8 mouse cellular contexts compared by ENCODE assay signal in genomic region chr15:88827991-88828799, GRCm38 (mm10). TPM values are rescaled to one million over a fixed set of nuclear protein-coding genes. Genes with fewer than 3 reads are reported as not detected.
DNase-seq lines count a peak whose midpoint lies in the region; ATAC-seq and TF ChIP-seq lines count a peak whose summit lies in the region.

No protein-coding gene starts in this region.

- TF ChIP-seq EP300 in ES-Bruce4 (IDR thresholded peaks at IDR 0.05; ENCODE audit: insufficient read depth, low read depth, low read length): peak; percentile 38; the same call in 1 of the 2 replicates

- ATAC-seq in heart, embryonic 16.5 days (replicated peaks; ENCODE audit: extremely low read depth, insufficient read depth, low FRiP score): peak; percentile 16
- ATAC-seq in kidney, postnatal 0 days (replicated peaks; ENCODE audit: low FRiP score, low read depth): no peak; the same call in 1 of the 2 replicates

- H3K9me3 ChIP-seq in ES-Bruce4 (replicated peaks; ENCODE audit: control insufficient read depth, insufficient read depth, low read length, poor library complexity, severe bottlenecking): no peaks in the 10 kb centered on the region
- no peaks in the 10 kb centered on the region for H3K9me3 ChIP-seq in heart, embryonic 16.5 days (replicated peaks; ENCODE audit: control insufficient read depth, low read length)
- H3K9me3 ChIP-seq in kidney, postnatal 0 days (replicated peaks; ENCODE audit: low read length): no peaks in the 10 kb centered on the region

- TF ChIP-seq POLR2A in ES-Bruce4 (IDR thresholded peaks at IDR 0.05; ENCODE audit: insufficient read depth, low read length): no peak
- no peak for TF ChIP-seq POLR2A in bone marrow, adult 2 months (IDR thresholded peaks at IDR 0.05; ENCODE audit: borderline replicate concordance, control insufficient read depth, low read depth, low read length)

- H3K4me1 ChIP-seq in ES-Bruce4 (ENCODE audit: control insufficient read depth, insufficient read depth, low read length): peaks cover 2% of the 10 kb centered on the region
- no peaks in the 10 kb centered on the region for H3K4me1 ChIP-seq in bone marrow, adult 2 months (ENCODE audit: control insufficient read depth, insufficient read depth, low read length)
- peaks cover 29% of the 10 kb centered on the region for H3K4me1 ChIP-seq in heart, embryonic 16.5 days (ENCODE audit: control insufficient read depth, insufficient read depth, low read length)
- H3K4me1 ChIP-seq in kidney, postnatal 0 days (replicated peaks; ENCODE audit: insufficient read depth, low read length): no peaks in the 10 kb centered on the region; the same call in none of the 2 replicates

- H3K27ac ChIP-seq in ES-Bruce4 (ENCODE audit: insufficient read depth, low read length): no peak overlapping the region
- H3K27ac ChIP-seq in bone marrow, adult 2 months (ENCODE audit: control insufficient read depth, insufficient read depth, low read depth, low read length, poor library complexity): no peak overlapping the region
- no peak overlapping the region for H3K27ac ChIP-seq in heart, embryonic 16.5 days (ENCODE audit: low read length)
- no peak overlapping the region for H3K27ac ChIP-seq in kidney, postnatal 0 days

- H3K27me3 ChIP-seq in ES-Bruce4 (ENCODE audit: control insufficient read depth, insufficient read depth, low read length, poor library complexity, severe bottlenecking): no peaks in the 10 kb centered on the region
- H3K27me3 ChIP-seq in heart, embryonic 16.5 days (ENCODE audit: control insufficient read depth, insufficient read depth, low read length): no peaks in the 10 kb centered on the region
- no peaks in the 10 kb centered on the region for H3K27me3 ChIP-seq in kidney, postnatal 0 days (ENCODE audit: insufficient read depth, low read length)

- no peak overlapping the region for H3K4me3 ChIP-seq in ES-Bruce4 (ENCODE audit: low read depth, low read length)
- no peak overlapping the region for H3K4me3 ChIP-seq in bone marrow, adult 2 months (replicated peaks; ENCODE audit: control insufficient read depth, low read depth, low read length)
- no peak overlapping the region for H3K4me3 ChIP-seq in heart, embryonic 16.5 days (ENCODE audit: low read length)
- no peak overlapping the region for H3K4me3 ChIP-seq in kidney, postnatal 0 days (replicated peaks; ENCODE audit: low read depth, low read length)

- H3K9ac ChIP-seq in ES-Bruce4 (ENCODE audit: low read depth, poor library complexity, severe bottlenecking): no peak overlapping the region
- H3K9ac ChIP-seq in heart, embryonic 16.5 days (ENCODE audit: low read length): no peak overlapping the region
- no peak overlapping the region for H3K9ac ChIP-seq in kidney, postnatal 0 days (ENCODE audit: low read depth, low read length)

- peak; percentile 79 for TF ChIP-seq CTCF in ES-Bruce4 (IDR thresholded peaks at IDR 0.05; ENCODE audit: low read depth, low read length)
- TF ChIP-seq CTCF in bone marrow, adult 2 months (IDR thresholded peaks at IDR 0.05; ENCODE audit: control insufficient read depth, insufficient read depth, low read length): peak; percentile 76
- peak; percentile 55; the same call in 1 of the 2 replicates for TF ChIP-seq CTCF in kidney, postnatal 0 days (IDR thresholded peaks at IDR 0.05; ENCODE audit: low read depth)

- peak; percentile 45 for DNase-seq in fibroblast of lung, adult 2 months (ENCODE audit: low read depth)
- peak; percentile 64 for DNase-seq in kidney, postnatal 0 days (ENCODE audit: low spot score)
- DNase-seq in lung, postnatal 10 days: peak; percentile 79
- DNase-seq in right cerebral cortex, adult 2 months (ENCODE audit: low spot score in 2 of 2): peak; percentile 38 to 49
- peak; percentile 56 for DNase-seq in urinary bladder, postnatal 25 days (ENCODE audit: low spot score)

- H3K4me2 ChIP-seq in heart, embryonic 16.5 days (ENCODE audit: low read depth, low read length): no peak overlapping the region
- H3K4me2 ChIP-seq in kidney, postnatal 0 days (ENCODE audit: low read length): no peak overlapping the region

- WGBS in bone marrow, adult 2 months: 37% methylated on average over 9 of the region's 9 CpGs
- 24% methylated on average over 9 of the region's 9 CpGs for WGBS in heart, embryonic 16.5 days
- WGBS in kidney, postnatal 0 days: 16% methylated on average over 9 of the region's 9 CpGs

- peaks cover 4% of the 10 kb centered on the region; the same call in 1 of the 2 replicates for H3K36me3 ChIP-seq in ES-Bruce4 (ENCODE audit: control insufficient read depth, insufficient read depth, low read length, poor library complexity, severe bottlenecking)
- peaks cover 27% of the 10 kb centered on the region for H3K36me3 ChIP-seq in heart, embryonic 16.5 days (ENCODE audit: control insufficient read depth, insufficient read depth)
- peaks cover 25% of the 10 kb centered on the region; the same call in 1 of the 2 replicates for H3K36me3 ChIP-seq in kidney, postnatal 0 days (ENCODE audit: insufficient read depth, low read length)

RNA-seq across cellular contexts. Expression of gene Creld2, which starts 8.7 kb away (rescaled TPM):
- 39.2 and 40.2 TPM in 2 replicates for polyA plus RNA-seq in ES-Bruce4 (2011; ENCODE audit: insufficient read depth, insufficient read length, low read depth, missing spikeins)
- polyA plus RNA-seq in bone marrow, adult 2 months (2011; ENCODE audit: insufficient read depth, insufficient read length, low replicate concordance, missing spikeins): 13.8 and 29.7 TPM in 2 replicates
- polyA plus RNA-seq in heart, embryonic 16.5 days (2015; fragmentation: Nextera tagmentation; extraction: Ambion mirVana): 57.1 and 61.9 TPM in 2 replicates
- polyA plus RNA-seq in kidney, postnatal 0 days (2015; fragmentation: Nextera tagmentation; extraction: Ambion mirVana): 79.0 and 89.8 TPM in 2 replicates

RNA-seq across cellular contexts. Expression of gene Alg12, which starts 9.1 kb away (rescaled TPM):
- 10.0 and 13.2 TPM in 2 replicates for polyA plus RNA-seq in ES-Bruce4 (2011; ENCODE audit: insufficient read depth, insufficient read length, low read depth, missing spikeins)
- polyA plus RNA-seq in bone marrow, adult 2 months (2011; ENCODE audit: insufficient read depth, insufficient read length, low replicate concordance, missing spikeins): 3.8 and 6.3 TPM in 2 replicates
- 10.1 and 11.1 TPM in 2 replicates for polyA plus RNA-seq in heart, embryonic 16.5 days (2015; fragmentation: Nextera tagmentation; extraction: Ambion mirVana)
- 9.8 and 11.2 TPM in 2 replicates for polyA plus RNA-seq in kidney, postnatal 0 days (2015; fragmentation: Nextera tagmentation; extraction: Ambion mirVana)

RNA-seq across cellular contexts. Expression of gene Pim3, which starts 33.8 kb away (rescaled TPM):
- polyA plus RNA-seq in ES-Bruce4 (2011; ENCODE audit: insufficient read depth, insufficient read length, low read depth, missing spikeins): 128 and 136 TPM in 2 replicates
- polyA plus RNA-seq in bone marrow, adult 2 months (2011; ENCODE audit: insufficient read depth, insufficient read length, low replicate concordance, missing spikeins): 9.0 and 13.4 TPM in 2 replicates
- 69.8 and 70.4 TPM in 2 replicates for polyA plus RNA-seq in heart, embryonic 16.5 days (2015; fragmentation: Nextera tagmentation; extraction: Ambion mirVana)
- 83.4 and 88.6 TPM in 2 replicates for polyA plus RNA-seq in kidney, postnatal 0 days (2015; fragmentation: Nextera tagmentation; extraction: Ambion mirVana)
